Mouse (Mus musculus): ENCODE measurements around the gene Mtfr1l.

DNA sequence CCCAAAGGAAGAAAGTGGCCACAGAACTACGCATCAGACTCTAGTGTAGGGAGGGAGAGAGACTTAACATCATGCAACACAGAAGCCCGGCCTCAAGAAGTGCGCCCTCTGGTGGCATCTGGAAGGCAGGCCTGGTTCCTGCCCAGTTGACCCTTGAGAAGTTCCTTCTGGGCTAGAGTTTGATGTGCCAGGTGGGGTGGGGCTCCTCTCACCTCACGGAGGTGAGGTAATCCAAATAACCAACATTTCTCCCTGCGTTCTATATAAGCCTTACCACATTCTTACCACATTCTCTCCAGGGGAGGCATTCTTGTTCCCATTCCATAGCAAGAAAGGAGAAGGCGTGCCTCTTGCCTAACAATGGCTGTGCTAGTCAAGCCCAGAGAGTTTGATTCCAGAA is 54.3 kb downstream of the Mtfr1l start:
- TF ChIP-seq POLR2A (IDR thresholded peaks at IDR 0.05; ENCODE audit: control insufficient read depth, low read depth, low read length) (no peak), CTCF (IDR thresholded peaks at IDR 0.05; ENCODE audit: control insufficient read depth, insufficient read depth, insufficient replicate concordance, low read depth, low read length) (peak; percentile 83; the same call in 1 of the 2 replicates)

Measured in testis, adult 2 months (tissue).